Mouse (Mus musculus) layer of hippocampus, adult 18-20 months (tissue): ENCODE data around the gene Anks3. TPM values are rescaled to one million over a fixed set of nuclear protein-coding genes. Genes with fewer than 3 reads are reported as not detected.

Experiments used
- DNase-seq, 2 experiments: peaks; one replicate each; pipeline ENCODE4 v3.0.0; 2022; ENCODE audit warnings: low spot score in 2 of 2
- total RNA-seq, 2 experiments: library from RNA; stranded (reverse); gene quantifications; 2 replicates each; pipeline ENCODE4 v1.2.3; 2021

Anks3 gene
- total RNA-seq, 2 experiments from 2014 or later, result 70.2 to 71.8 TPM

DNA sequence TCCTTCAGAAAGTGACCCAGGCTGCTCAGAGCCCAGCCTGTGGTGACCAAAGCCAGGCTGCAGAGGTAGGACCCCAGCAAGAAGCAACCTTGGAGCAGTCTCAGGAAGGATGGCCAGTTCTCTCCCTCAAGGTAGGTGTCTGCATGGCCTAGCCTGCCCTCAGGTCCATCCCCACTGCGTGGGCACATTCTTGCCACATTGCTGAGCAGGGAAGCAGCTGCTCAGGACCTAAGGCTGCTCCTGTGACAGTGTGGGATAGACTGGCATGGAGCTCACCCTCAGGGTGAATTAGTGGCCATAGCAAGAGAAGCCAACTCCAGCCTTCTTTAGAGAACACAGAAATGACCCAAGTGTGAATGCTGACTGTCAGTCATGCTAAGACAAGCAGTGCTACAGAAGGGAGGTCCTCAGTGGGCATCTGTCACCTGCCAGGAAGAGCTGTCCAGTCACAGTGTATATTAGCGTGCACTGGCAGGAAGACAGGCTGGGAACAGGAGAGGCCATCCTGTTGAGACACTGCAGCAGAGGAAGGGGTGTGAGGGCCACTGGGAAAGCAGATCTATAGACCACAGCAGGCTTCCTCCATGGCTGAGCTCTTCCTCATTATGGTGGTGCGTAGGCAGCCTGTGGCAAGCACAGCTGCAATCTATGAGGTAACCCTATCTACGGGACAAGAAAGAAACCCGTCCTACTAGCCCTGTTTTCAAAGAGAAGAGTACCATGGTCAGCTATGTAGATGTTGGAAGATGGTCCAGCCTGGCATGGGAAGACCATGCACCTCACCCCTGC, 5.2 kb upstream of the Anks3 start:
- DNase-seq, result no peak

GRCm38 (mm10) chr16:4968426-4968825, 4.4 kb upstream of the Anks3 start:
- no peak for DNase-seq

DNA sequence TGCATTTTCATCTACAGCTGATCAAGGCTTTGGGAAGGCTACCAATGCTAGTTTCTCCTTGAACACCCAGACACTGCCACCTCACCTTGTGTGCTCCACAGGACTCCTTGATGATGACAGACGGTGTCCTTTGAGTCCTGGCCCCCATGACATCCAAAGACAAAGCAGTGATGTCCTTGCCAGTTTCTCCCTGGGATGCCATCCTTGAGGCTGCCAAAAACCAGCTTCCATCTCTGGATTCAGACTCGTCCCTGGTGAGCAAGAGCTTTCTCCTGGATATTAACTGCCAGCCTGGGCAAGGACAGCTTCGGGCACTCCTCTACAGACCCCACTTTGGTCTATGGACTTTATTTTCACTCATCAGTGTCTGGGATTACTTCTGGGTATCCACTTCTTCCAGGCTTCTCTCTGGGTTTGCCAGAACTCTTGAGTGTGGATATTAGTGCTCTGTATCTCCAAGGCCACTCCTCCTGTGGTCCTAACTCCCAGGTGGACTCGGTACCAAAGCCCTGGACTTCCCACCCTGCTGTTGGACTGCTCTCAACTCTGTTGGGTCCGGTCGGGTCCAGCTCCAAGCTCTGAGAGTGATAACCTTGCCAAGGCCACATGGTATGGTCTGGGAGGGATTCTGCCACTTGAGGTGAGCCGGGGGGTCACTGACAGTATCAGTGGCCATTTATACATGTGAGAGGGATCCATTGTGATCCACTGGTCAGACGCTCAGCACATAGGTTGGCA, 1.6 kb upstream of the Anks3 start:
- no peak for DNase-seq

- no peak for DNase-seq
These were observed 856 bp upstream of the Anks3 start for GRCm38 (mm10) chr16:4964731-4965391.

GRCm38 (mm10) chr16:4963346-4963745, 659 bp downstream of the Anks3 start:
- no peak for DNase-seq

DNA sequence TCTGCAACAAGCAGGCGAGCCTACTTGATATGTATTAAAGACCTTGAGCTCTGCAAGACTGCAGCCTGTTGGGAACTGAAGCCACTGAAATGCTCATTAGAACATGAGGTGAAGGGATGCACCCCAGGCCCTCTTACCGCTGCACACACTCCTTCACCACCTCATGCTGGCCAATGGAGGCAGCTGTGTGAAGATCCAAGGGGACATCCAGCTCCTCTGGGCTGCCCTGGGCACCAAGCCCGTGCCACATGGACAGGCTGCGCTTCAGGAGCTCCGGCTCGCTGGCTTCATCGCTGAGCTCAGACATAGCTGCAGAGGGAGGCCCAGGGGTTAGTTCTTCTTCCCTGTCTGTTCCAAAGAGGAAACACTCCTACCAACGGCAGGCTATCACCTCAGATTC, 3.7 kb downstream of the Anks3 start:
- DNase-seq, result no peak

DNA sequence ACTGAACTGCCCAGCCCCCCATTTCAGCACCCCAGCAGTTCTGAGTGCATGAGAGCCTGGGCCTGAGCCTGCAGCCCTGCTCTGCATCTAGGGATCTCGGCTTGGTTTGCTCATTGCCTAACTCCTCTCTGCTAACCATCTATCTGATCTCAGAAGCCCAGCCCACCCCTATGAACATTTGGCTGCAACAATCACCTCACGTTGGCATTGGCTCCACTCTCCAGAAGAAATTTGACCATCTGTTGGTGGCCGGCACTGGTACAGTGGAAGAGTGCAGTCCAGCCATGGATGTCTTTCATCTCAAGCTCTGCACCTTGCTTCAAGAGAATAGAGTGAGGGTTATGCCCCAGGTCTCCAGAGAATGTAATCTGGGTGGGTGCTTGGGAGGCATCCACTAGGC, 6.6 kb downstream of the Anks3 start:
- no peak for DNase-seq

- DNase-seq, result no peak
These were observed 7.4 kb downstream of the Anks3 start for GRCm38 (mm10) chr16:4956609-4957008.

GRCm38 (mm10) chr16:4947378-4947777, 16.6 kb downstream of the Anks3 start:
- no peak for DNase-seq

DNA sequence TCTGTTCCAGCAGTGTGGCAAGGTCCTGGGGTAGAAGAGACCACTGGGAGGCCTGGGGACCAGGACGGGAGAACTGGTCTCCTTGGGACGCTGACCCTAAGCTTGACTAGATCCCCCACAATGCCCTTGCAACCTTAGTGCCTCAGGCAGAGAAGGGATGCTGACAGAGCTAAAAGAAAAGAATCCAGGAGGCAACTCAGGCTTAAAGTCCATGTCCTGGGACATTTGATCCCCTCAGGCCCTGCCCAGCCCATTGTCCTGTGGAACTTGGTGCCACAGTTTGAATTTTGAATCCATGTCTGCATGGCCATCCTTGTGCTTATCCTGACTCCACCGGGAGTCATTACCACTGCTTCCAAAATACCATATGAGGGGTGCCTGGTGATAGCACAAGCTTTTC, 17.9 kb downstream of the Anks3 start:
- DNase-seq, result no peak

DNA sequence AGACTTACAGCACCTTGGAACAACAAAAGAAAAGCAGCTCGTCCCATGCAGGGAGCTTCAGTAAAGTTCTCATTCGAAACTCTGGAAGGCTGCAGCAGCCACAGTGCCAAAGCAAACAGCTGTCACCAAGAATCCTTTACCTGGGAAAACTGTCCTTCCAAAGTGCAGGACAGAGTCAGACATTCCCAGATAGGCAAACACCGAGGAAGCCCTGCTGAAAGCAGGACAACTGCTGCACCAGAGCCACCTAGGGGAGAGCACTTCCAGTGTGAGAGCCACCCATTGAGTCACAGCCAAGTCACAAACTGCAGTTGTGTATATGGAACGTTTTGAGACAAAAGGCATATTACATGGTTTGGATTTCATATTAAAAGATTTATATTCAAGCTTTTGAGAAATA, 18.6 kb downstream of the Anks3 start:
- peak in 1 of 2 experiments; percentile 7 for DNase-seq

DNA sequence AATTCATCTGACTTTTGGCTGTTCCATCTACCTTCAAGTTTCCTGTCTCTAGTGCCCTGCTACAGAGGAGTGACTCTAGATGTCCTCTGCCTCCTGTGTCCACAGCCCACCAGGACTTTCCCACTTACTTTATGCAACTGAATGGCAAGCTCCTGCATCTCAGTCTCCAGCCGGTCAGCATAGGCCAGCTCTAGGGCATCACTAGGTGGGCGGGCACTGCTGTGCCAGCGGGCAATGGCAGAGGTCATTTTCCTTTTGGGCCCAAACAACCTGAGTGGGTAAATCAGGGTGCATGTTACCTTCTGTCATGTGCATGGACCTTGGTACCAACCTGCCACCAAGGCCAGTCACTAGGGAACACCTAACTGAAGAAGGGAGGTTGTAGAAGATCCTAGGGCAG, 20.6 kb downstream of the Anks3 start:
- no peak for DNase-seq

DNA sequence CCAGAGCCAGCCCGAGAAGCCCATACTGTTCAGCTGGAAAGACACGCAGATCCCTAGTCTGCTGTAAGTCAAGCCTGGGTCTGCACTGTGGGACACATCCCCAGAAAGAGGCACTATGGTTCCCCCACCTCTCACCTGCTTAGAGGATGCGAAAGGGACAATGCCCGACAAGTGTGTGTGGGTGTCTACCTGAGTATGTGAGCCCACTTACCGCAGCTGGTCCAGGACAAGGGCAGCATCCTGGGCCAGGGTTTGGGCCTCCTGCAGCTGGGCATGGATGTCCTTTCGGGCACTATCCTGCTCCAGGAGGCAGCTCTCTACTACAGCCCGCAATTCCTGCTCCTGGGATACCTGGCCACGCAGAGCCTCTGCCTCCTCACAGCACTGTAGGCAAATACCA, 21.1 kb downstream of the Anks3 start:
- no peak for DNase-seq

- DNase-seq, result no peak
These were observed 23.0 kb downstream of the Anks3 start for GRCm38 (mm10) chr16:4941016-4941415.

DNA sequence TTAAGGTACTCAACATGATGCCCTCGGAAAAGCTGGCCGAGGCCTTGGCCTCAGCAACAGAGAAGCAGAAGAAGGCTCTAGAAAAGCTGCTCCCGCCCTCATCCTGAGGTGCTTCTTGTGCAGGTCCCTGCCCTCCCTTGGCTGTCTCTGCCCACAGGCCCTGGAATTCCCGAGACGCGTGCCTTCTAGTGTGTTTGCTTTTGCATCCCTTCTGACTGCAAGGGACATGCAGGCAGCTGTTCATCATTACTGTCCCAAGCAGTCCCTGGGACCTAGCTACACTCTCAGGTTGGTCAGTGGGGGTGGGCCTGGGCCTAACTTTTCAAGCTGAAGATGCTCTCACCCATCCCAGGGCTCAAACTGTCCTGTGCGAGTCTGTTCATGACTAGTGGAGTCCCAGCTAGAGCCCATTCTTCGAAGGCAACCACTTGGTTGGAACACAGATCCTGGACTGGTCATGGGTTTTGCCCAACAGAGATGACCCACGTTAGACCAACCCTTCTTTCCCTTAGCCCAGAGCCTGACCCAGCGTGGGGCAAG, 23.6 kb downstream of the Anks3 start:
- DNase-seq, result no peak

DNA sequence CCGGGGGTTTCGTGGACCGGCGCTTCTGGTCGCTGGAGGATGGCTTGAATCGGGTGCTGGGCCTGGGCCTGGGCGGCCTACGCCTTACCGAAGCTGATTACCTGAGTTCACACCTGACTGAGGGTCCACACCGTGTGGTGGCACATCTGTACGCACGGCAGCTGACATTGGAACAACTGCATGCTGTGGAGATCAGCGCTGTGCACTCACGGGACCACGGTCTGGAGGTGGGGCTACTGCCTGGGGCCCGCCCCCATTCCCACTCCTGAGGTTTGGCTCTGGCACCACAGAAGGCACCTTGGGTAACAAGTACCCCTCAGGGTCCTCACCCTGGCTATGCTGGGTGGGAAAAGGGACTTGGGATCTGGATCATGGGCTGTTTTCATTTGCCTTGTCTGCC, 24.6 kb downstream of the Anks3 start:
- no peak for DNase-seq

GRCm38 (mm10) chr16:4938989-4939388, 25.0 kb downstream of the Anks3 start:
- DNase-seq, result peak; percentile 94 to 97

- DNase-seq, result no peak
These were observed 25.5 kb downstream of the Anks3 start, which contains the start of gene Nudt16l1 for GRCm38 (mm10) chr16:4938461-4938860. Nudt16l1 (plus strand) TSS chr16:4938761.

DNA sequence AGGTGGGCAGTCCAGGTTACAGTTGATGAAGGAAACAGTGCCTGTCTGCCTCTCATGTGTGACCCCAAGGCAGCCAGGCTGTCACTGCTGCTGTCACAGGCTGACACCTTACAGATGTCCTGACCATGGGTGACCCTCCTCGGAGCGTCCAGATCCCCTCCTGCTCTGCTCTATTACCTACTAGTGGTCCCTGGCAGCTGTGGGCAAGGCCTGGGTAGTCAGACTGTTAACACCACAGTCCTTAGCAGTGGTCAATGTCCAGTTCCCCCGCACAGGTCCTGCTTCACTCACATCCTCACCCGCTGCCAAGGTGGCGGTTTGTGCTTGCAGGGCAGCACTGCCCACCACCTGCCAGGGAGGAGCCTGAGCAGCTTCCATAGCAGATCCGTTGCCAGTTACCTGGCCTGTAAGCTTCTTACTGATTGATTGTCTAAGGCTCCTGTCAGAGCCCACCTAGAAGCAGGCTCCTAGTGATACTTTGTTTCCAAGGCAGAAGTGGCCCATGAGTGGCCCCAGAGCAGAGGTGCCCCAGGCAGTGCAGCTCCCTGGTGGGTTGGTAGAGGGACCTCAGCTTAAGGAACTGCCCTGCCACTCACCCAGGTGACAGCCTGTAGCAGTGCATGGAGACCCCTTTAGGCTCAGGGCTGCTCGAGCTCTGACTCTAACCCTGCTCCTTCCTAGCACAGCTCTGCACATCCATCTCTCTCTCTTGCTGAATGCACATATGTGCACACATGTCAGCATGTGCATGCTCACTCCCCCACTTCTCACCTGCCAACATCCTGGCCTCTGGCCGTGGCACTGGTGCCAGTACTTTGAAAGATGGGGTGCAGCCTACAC, 26.4 kb downstream of the Anks3 start:
- no peak for DNase-seq

DNA sequence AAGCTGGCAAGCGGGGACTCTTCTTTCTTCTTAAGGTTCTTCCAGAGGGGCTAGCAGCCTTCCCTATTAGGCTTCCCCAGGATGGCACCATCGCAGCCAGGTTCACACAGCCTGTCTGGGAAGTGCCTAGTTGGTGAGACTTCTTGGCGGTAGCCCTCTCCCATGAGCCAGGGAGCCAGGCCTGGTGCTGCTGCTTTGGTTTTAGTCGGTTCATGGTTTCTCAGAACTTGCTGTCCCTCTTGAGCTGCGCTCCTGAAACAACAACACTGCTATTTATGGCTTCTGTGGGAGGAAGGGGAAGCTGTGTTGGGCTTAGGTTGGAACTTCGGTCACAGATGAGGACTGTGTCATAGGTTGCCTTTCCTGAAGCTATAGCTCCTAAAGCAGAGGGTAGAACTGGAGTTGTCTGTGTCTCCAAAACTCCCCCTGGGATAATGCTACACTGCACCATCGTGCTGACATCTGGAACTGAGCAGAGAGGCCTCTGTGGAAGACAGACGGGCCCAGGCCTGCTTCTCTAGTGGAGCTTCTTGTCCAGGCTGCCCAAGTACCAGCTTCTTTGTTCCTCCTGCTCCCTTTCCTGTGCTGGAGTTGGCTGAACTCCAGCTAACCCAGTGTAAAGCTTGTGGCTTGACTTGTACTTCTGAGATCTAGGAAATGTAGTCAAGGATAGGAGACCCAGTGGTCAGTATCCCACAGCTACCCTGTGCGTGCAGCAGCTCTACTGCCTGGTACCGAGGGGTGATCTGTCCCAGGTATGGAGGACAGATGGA, 27.9 kb downstream of the Anks3 start:
- no peak for DNase-seq
